Mouse (Mus musculus) CH12.LX (cell line): ENCODE measurements around the gene Zbtb20. TPM values are rescaled to one million over a fixed set of nuclear protein-coding genes. Genes with fewer than 3 reads are reported as not detected.

Source experiments
- DNase-seq: peaks from one replicate; pipeline ENCODE4 v3.0.0-alpha.2; 2013; ENCODE audit errors: extremely low read depth
- H3K27ac ChIP-seq: 2 replicates; pipeline ENCODE4 v1.5.1; 2012; ENCODE audit warnings: low read depth, mild to moderate bottlenecking, control low read depth, moderate library complexity; ENCODE audit not compliant: insufficient read depth
- H3K27me3 ChIP-seq: replicated peaks from 2 replicates; pipeline ENCODE3; 2012; ENCODE audit warnings: inconsistent platforms
- H3K36me3 ChIP-seq, 2 experiments: replicated peaks in 1 of 2; 2 replicates each; pipeline versions ENCODE3 to v1.6.1; 2012; ENCODE audit warnings: inconsistent platforms in 1 of 2, low read length in 1 of 2, mild to moderate bottlenecking in 1 of 2, mixed read lengths in 1 of 2, moderate library complexity in 1 of 2; ENCODE audit not compliant: control insufficient read depth in 1 of 2, insufficient read depth in 1 of 2
- H3K4me1 ChIP-seq, 2 experiments: 2 replicates each; pipeline ENCODE4 v1.6.1; 2012; ENCODE audit warnings: inconsistent platforms in 1 of 2, moderate library complexity in 1 of 2; ENCODE audit not compliant: insufficient read depth in 2 of 2, control insufficient read depth in 1 of 2
- H3K4me2 ChIP-seq: 2 replicates; pipeline ENCODE4 v1.6.1; 2012; ENCODE audit warnings: low read depth, mild to moderate bottlenecking, control low read depth; ENCODE audit not compliant: poor library complexity, insufficient read depth, severe bottlenecking
- H3K4me3 ChIP-seq, 3 experiments: fragments of 150-350 bp in 1 of 3; sonication (generic) in 1 of 3; replicated peaks in 1 of 3; 2 replicates each; pipeline versions ENCODE3 to v1.5.1; 2011 to 2012; ENCODE audit warnings: low read depth in 2 of 3, low read length in 2 of 3, mild to moderate bottlenecking in 2 of 3, moderate library complexity in 2 of 3, control low read depth in 1 of 3, improper control_type of control experiment in 1 of 3, inconsistent platforms in 1 of 3, mixed read lengths in 1 of 3; ENCODE audit not compliant: poor library complexity in 1 of 3
- H3K79me2 ChIP-seq: replicated peaks from 2 replicates; pipeline ENCODE4 v1.6.1; 2012; ENCODE audit warnings: mild to moderate bottlenecking, moderate library complexity; ENCODE audit not compliant: control insufficient read depth, poor library complexity, insufficient read depth, severe bottlenecking; ENCODE audit errors: extremely low read depth
- H3K9ac ChIP-seq: 2 replicates; pipeline ENCODE4 v1.6.1; 2012; ENCODE audit warnings: low read depth, mild to moderate bottlenecking, control low read depth, moderate library complexity; ENCODE audit not compliant: insufficient read depth
- H3K9me3 ChIP-seq: replicated peaks from 2 replicates; pipeline ENCODE3; 2012; ENCODE audit warnings: low read length, inconsistent platforms, mixed read lengths
- ELF1 ChIP-seq: IDR thresholded peaks from 2 replicates; pipeline ENCODE4 v1.6.1; 2014; ENCODE audit warnings: low read depth, mild to moderate bottlenecking, inconsistent platforms, low read length, improper control_type of control experiment
- EP300 ChIP-seq: IDR thresholded peaks from 2 replicates; pipeline ENCODE4 v1.6.1; 2011; ENCODE audit warnings: low read length, improper control_type of control experiment
- ETS1 ChIP-seq: conservative IDR thresholded peaks from 2 replicates; pipeline ENCODE4 v1.6.1; 2012; ENCODE audit warnings: low read depth, mild to moderate bottlenecking, inconsistent platforms, low read length, improper control_type of control experiment, moderate library complexity
- HCFC1 ChIP-seq: IDR thresholded peaks from 2 replicates; pipeline ENCODE4 v1.6.1; 2012; ENCODE audit warnings: low read depth, mild to moderate bottlenecking, inconsistent platforms, low read length, improper control_type of control experiment
- IRF4 ChIP-seq: IDR thresholded peaks from 2 replicates; pipeline ENCODE4 v1.6.1; 2014; ENCODE audit warnings: low read depth, mild to moderate bottlenecking, inconsistent platforms, low read length, improper control_type of control experiment
- JUN ChIP-seq: IDR thresholded peaks from 2 replicates; pipeline ENCODE4 v1.6.1; 2011; ENCODE audit warnings: low read depth, mild to moderate bottlenecking, low read length, improper control_type of control experiment, moderate library complexity; ENCODE audit not compliant: insufficient read depth
- JUND ChIP-seq: conservative IDR thresholded peaks from 2 replicates; pipeline ENCODE4 v1.6.1; 2011; ENCODE audit warnings: low read depth, low read length, improper control_type of control experiment
- MAFK ChIP-seq: IDR thresholded peaks from 2 replicates; pipeline ENCODE4 v1.6.1; 2011; ENCODE audit warnings: low read length, improper control_type of control experiment; ENCODE audit not compliant: insufficient replicate concordance
- MAX ChIP-seq: IDR thresholded peaks from 2 replicates; pipeline ENCODE4 v1.6.1; 2011; ENCODE audit warnings: low read length, improper control_type of control experiment
- MYC ChIP-seq: IDR thresholded peaks from 2 replicates; pipeline ENCODE4 v1.6.1; 2011; ENCODE audit warnings: low read depth, mild to moderate bottlenecking, improper control_type of control experiment, low read length
- NRF1 ChIP-seq: IDR thresholded peaks from 2 replicates; pipeline ENCODE4 v1.6.1; 2014; ENCODE audit warnings: low read depth, mild to moderate bottlenecking, inconsistent platforms, low read length, improper control_type of control experiment, moderate library complexity
- POLR2A ChIP-seq: IDR thresholded peaks from 2 replicates; pipeline ENCODE4 v1.6.1; 2011; ENCODE audit warnings: low read depth, mild to moderate bottlenecking, improper control_type of control experiment, low read length
- RAD21 ChIP-seq: IDR thresholded peaks from 2 replicates; pipeline ENCODE4 v1.6.1; 2011; ENCODE audit warnings: low read depth, mild to moderate bottlenecking, low read length, improper control_type of control experiment, moderate library complexity
- RCOR1 ChIP-seq: conservative IDR thresholded peaks from 2 replicates; pipeline ENCODE4 v1.6.1; 2012; ENCODE audit warnings: low read depth, mild to moderate bottlenecking, inconsistent platforms, low read length, improper control_type of control experiment
- SMC3 ChIP-seq: IDR thresholded peaks from 2 replicates; pipeline ENCODE4 v1.6.1; 2011; ENCODE audit warnings: low read depth, low read length, improper control_type of control experiment
- TBP ChIP-seq: conservative IDR thresholded peaks from 2 replicates; pipeline ENCODE4 v1.6.1; 2011; ENCODE audit warnings: low read depth, low read length, improper control_type of control experiment
- UBTF ChIP-seq: IDR thresholded peaks from 2 replicates; pipeline ENCODE4 v1.6.1; 2012; ENCODE audit warnings: low read depth, mild to moderate bottlenecking, inconsistent platforms, low read length, improper control_type of control experiment, moderate library complexity
- ZKSCAN1 ChIP-seq: IDR thresholded peaks from 2 replicates; pipeline ENCODE4 v1.6.1; 2012; ENCODE audit warnings: low read depth, inconsistent platforms, low read length, improper control_type of control experiment, borderline replicate concordance
- ZNF384 ChIP-seq: IDR thresholded peaks from 2 replicates; pipeline ENCODE4 v1.6.1; 2012; ENCODE audit warnings: low read depth, low read length, improper control_type of control experiment, inconsistent platforms
- dilution Hi-C: fragments of 300-500 bp; cut with MboI; formaldehyde crosslinking; loops from 2 replicates; pipeline ENCODE4 v1.14.3; 2020; ENCODE audit warnings: low sequenced_read_pairs; ENCODE audit not compliant: extremely low pct_unique_long_range_greater_than_20kb, extremely low pct_ligation_motif_present
- in situ Hi-C: fragments of 300-500 bp; cut with MboI; formaldehyde crosslinking; loops from 3 replicates; pipeline ENCODE4 v1.14.3; 2019; ENCODE audit warnings: low sequenced_read_pairs, low pct_ligation_motif_present, low pct_unique_long_range_greater_than_20kb, mixed read lengths
- polyA plus RNA-seq: library from polyadenylated mRNA; unstranded; fragments of >175 nt; gene quantifications from 2 replicates; pipeline ENCODE4 v1.2.1, GENCODE M21; 2012; ENCODE audit warnings: low read depth; ENCODE audit not compliant: insufficient read length
- total RNA-seq, 2 experiments: library from RNA; depleted of rRNA; stranded (reverse); fragments of 300-350 nt in 1 of 2; fragments of >200 nt in 1 of 2; gene quantifications; 2 replicates each; pipeline ENCODE4 v1.2.3; 2012 to 2014

Zbtb20 gene
- total and polyA plus RNA-seq, 3 experiments = 24.9 to 58.0 (median 51.6) TPM

GRCm38 (mm10) chr16:43113968-43114367, 238.3 kb downstream of the Zbtb20 start:
- H3K27me3 ChIP-seq = no peaks in the 10 kb centered on the region
- no peaks in the 10 kb centered on the region for H3K36me3 ChIP-seq
- H3K9ac ChIP-seq = no peak overlapping the region
- H3K4me1 ChIP-seq = no peaks in the 10 kb centered on the region
- no peaks in the 10 kb centered on the region for H3K9me3 ChIP-seq
- no peak overlapping the region for H3K27ac ChIP-seq
- dilution Hi-C loops (no loop called here), in situ Hi-C loops (no loop called here)
- no peak overlapping the region for H3K4me2 ChIP-seq
- DNase-seq = no peak
- H3K79me2 ChIP-seq = no peaks in the 10 kb centered on the region
- H3K4me3 ChIP-seq = no peak overlapping the region
- TF ChIP-seq NRF1 (no peak), MYC (no peak), ELF1 (no peak), HCFC1 (no peak), MAFK (no peak), ZKSCAN1 (no peak), JUND (no peak), POLR2A (no peak), RCOR1 (no peak), SMC3 (no peak), EP300 (no peak), MAX (no peak), JUN (no peak)

- no peak overlapping the region for H3K4me3 ChIP-seq
- dilution Hi-C loops (no loop called here), in situ Hi-C loops (no loop called here)
- H3K36me3 ChIP-seq = no peaks in the 10 kb centered on the region
- H3K9me3 ChIP-seq = no peaks in the 10 kb centered on the region
- no peak overlapping the region for H3K4me2 ChIP-seq
- 0 out of 4 replicates have a peak, but pooled peaks cover 0 to 3% of the 10 kb centered on the region in 2 experiments for H3K4me1 ChIP-seq
- no peak overlapping the region for H3K9ac ChIP-seq
- H3K27ac ChIP-seq = no peak overlapping the region
- H3K27me3 ChIP-seq = no peaks in the 10 kb centered on the region
- no peak for TF ChIP-seq RAD21
- TF ChIP-seq TBP = no peak
- TF ChIP-seq ZNF384 = no peak
- no peak for TF ChIP-seq EP300
- TF ChIP-seq UBTF = no peak
- no peak for TF ChIP-seq MYC
- TF ChIP-seq MAFK = no peak
- no peak for TF ChIP-seq JUN
- no peak for TF ChIP-seq IRF4
- TF ChIP-seq ETS1 = no peak
- no peak for TF ChIP-seq ZKSCAN1
- TF ChIP-seq HCFC1 = no peak
- no peaks in the 10 kb centered on the region for H3K79me2 ChIP-seq
- no peak for DNase-seq
Observed at GRCm38 (mm10) chr16:43129966-43130365, 254.3 kb downstream of the Zbtb20 start.
